Mouse (Mus musculus): ENCODE results near the gene Gprin3.

Gene Gprin3

GRCm38 (mm10) chr6:59425824-59426533, at the start of gene Gprin3:
Gene Gprin3, minus strand, starts transcription at chr6:59426294.
- DNase-seq (ENCODE audit: low read depth) = peak; percentile 38

GRCm38 (mm10) chr6:59458861-59459260, 32.8 kb upstream of the Gprin3 start:
- no peak for DNase-seq (ENCODE audit: low read depth)

GRCm38 (mm10) chr6:59456116-59456515, 30.0 kb upstream of the Gprin3 start:
- DNase-seq (ENCODE audit: low read depth) = no peak

GRCm38 (mm10) chr6:59451348-59451747, 25.3 kb upstream of the Gprin3 start:
- no peak for DNase-seq (ENCODE audit: low read depth)

- DNase-seq (ENCODE audit: low read depth) = no peak
Observed at GRCm38 (mm10) chr6:59445101-59445503, 19.0 kb upstream of the Gprin3 start.

GRCm38 (mm10) chr6:59435906-59436305, 9.8 kb upstream of the Gprin3 start:
- DNase-seq (ENCODE audit: low read depth) = no peak

GRCm38 (mm10) chr6:59433116-59433515, 7.0 kb upstream of the Gprin3 start:
- DNase-seq (ENCODE audit: low read depth) = no peak

- DNase-seq (ENCODE audit: low read depth) = no peak
Observed at GRCm38 (mm10) chr6:59426534-59426885, 416 bp upstream of the Gprin3 start.

- DNase-seq (ENCODE audit: low read depth) = no peak
Observed at GRCm38 (mm10) chr6:59424871-59425740, 988 bp downstream of the Gprin3 start.

GRCm38 (mm10) chr6:59423836-59424235, 2.3 kb downstream of the Gprin3 start:
- no peak for DNase-seq (ENCODE audit: low read depth)

- no peak for DNase-seq (ENCODE audit: low read depth)
Observed at GRCm38 (mm10) chr6:59419264-59419663, 6.8 kb downstream of the Gprin3 start.

- no peak for DNase-seq (ENCODE audit: low read depth)
Observed at GRCm38 (mm10) chr6:59418659-59419058, 7.4 kb downstream of the Gprin3 start.

- DNase-seq (ENCODE audit: low read depth) = no peak
Observed at GRCm38 (mm10) chr6:59414816-59415215, 11.3 kb downstream of the Gprin3 start.

GRCm38 (mm10) chr6:59412417-59413346, 13.4 kb downstream of the Gprin3 start:
- DNase-seq (ENCODE audit: low read depth) = peak; percentile 7

- no peak for DNase-seq (ENCODE audit: low read depth)
Observed at GRCm38 (mm10) chr6:59409001-59409700, 16.9 kb downstream of the Gprin3 start.

- no peak for DNase-seq (ENCODE audit: low read depth)
Observed at GRCm38 (mm10) chr6:59407482-59407997, 18.6 kb downstream of the Gprin3 start.

- no peak for DNase-seq (ENCODE audit: low read depth)
Observed at GRCm38 (mm10) chr6:59390208-59390607, 35.9 kb downstream of the Gprin3 start.

GRCm38 (mm10) chr6:59365300-59365699, 60.8 kb downstream of the Gprin3 start:
- DNase-seq (ENCODE audit: low read depth) = no peak

- no peak for DNase-seq (ENCODE audit: low read depth)
Observed at GRCm38 (mm10) chr6:59363282-59363681, 62.8 kb downstream of the Gprin3 start.

GRCm38 (mm10) chr6:59354943-59355342, 71.2 kb downstream of the Gprin3 start:
- no peak for DNase-seq (ENCODE audit: low read depth)

- DNase-seq (ENCODE audit: low read depth) = no peak
Observed at GRCm38 (mm10) chr6:59351108-59351789, 74.8 kb downstream of the Gprin3 start.

All from c-Kit-positive CD71-negative TER-119-negative erythroid progenitor cells, embryonic 14.5 days (primary cell).